Mouse (Mus musculus) heart, adult 9 months (tissue): ENCODE measurements around the gene Sdhaf3.

Experiments
- DNase-seq, 2 experiments: peaks; one replicate each; pipeline ENCODE4 v3.0.0; 2022; ENCODE audit warnings: low spot score in 2 of 2

Gene Sdhaf3

DNA sequence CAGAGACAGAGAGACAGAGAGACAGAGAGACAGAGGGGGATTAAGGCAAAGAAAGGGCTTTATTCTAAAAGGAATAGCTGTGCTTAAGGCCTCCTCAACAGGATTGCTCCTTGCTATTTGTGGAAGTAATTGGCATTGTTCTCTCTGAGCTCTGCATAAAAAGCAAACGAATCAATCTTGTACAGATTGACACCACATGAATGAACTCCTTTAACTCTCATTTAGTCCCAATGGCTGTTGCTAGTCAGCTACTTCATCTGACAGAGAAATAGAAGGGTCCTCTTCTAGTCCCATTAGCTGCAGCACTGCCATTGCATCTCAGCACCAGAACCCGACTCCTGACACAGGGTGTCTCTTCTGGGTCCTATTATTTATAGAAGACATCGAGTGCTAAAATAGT, 113.0 kb downstream of the Sdhaf3 start:
- no peak for DNase-seq

DNA sequence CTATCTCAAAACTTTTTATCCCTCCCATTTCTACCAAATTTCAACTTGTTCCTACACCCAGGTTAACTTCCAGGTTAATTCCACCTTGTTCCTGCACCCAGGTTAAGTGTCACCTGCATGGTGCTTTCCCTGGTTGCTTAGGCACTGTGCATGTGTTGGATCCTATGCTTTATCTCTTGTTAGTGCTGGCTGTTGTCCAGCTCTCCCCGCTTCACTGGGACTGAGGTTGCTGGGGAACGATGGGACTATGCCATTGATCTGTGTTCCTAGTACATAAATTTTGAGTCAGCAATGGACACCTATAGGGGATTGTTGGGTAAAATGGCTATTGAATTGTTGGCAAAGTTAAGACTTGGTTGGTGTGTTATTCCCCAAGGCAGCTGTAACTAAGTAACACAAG, 113.7 kb downstream of the Sdhaf3 start:
- no peak for DNase-seq

DNA sequence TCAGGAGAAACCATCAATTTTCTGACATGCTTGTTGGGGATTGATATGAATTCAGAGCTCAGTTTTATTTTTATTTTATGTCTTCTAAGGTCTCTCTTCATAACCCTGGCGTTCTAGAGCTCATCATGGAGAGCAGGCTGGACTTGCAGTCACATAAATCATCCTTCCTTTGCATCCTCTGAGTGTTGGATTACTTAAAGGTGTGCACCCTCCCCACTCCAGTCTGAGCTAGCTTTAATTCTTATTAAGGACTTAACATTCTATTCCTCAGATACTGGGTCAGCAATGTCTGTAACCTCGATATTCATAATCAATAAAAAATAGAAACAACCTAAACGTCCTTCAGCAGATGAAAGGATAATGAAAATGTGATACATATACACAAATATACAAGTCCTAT, 126.2 kb downstream of the Sdhaf3 start:
- no peak for DNase-seq

DNA sequence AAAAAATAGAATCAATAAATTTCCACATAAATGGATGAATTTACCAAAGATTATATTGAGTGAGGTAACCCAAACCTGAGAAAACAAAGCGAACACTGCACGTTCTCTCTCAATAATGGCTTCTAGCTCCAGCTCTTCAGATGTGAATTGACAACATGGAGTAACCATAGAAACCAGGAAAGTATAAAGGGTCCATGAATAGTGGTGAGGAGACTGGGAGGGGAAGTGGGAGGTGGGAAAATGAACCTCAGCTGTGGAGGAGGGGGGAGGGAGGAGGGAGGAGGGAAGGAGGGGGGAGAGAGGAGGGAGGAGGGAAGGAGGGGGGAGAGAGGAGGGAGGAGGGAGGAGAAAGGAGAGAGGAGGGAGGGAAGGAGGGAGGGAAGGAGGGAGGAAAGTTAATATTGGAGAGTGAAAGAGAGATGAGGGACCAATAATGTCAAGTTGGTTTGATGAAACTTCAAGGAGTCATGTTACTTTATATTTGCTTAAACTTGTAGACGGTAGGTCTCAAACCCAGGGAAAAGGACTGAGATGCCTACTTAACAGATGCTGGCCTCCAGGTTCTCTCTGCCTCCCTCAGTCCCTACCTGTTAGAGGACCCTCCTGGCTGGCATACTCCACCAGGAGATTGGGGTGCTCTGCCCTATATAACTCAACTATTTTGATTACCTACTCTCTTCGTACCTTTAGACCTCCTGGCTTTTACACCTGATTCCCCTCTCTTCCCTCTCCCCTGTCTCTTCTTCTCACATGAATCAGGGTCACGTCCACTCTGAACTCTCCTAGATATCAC, 126.9 kb downstream of the Sdhaf3 start:
- no peak for DNase-seq

DNA sequence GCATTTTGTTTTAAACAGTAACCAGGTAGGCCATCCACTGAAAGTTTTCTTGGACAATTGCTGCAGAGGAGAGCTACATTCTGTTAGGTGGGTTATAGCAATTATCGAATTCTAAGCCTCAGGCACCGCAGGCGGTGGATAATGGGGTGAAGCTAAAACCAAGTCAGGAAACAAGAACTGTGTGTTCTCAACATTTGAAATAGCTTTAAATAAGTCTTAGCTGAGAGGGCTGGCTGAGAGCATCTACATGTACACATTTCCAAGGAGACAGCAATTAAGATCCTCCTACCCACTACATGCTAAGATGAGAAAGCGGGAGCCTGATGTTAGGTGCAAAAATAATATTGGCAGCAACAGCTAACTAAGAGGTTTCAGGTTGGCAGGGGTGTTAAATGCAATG, 127.9 kb downstream of the Sdhaf3 start:
- DNase-seq: no peak

DNA sequence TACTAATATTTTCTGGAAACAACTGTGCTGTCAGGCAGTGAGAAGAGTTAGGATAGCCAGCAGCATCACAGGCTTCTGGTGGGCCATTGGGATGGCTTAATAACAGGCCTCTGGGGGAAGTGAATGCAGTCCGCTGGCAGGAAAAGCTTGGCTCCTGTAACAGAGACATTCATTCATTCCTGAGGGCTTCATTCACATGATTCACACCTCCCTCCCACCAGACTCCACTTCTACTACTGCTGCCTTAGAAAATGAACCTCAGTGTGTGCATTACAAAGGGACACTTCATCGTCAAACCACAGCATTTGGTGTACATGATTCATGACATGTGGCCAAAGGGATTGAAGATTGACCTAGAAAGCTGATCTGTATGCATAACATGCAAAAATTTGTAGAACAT, 128.6 kb downstream of the Sdhaf3 start:
- DNase-seq: no peak

DNA sequence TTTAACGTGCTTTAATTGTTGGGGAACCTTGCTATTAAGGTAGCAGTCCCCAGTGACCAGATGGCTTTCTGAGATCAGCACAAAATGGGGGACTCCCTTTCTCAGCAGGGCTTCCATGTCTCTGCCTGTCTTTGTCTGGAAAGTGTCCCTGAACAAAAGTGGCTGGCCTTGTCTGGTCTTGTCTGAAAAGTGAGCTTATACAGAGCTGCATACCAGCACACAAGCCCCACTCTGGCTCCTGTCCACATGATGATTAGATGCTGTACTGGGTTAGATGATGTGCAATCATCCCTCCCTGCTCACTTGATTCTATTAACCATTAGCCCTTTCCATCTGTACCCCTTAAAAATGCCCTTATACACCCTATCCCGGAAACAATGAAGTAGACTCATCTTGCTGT, 129.7 kb downstream of the Sdhaf3 start:
- DNase-seq: no peak

DNA sequence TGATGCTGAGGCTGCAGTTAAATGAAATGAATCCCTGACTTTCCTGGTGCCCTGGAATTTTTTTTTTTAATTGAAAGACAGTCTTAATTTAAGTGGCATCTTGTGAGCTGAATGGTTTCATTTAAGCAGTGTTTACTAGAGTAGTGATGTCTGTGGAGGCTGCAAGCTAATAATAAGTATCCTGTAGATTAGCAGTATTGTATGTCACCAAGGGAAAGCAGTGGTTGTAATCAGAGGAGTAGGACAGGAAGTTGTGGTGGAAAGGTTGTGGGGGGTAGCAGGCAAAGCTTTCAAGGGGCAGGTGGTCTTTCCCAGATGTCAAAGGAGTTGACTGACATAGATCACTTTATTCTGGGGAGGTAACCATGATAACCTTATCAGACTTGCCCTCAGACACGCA, 136.3 kb downstream of the Sdhaf3 start:
- no peak for DNase-seq
